Mouse (Mus musculus) CH12F3 (cell line): ENCODE results near the gene Paqr4.

Experiments used
- in situ Hi-C: fragments of 300-500 bp; cut with MboI; formaldehyde crosslinking; loops from 2 replicates; pipeline ENCODE4 v1.14.3; 2020; ENCODE audit warnings: low sequenced_read_pairs

The Paqr4 gene

GRCm38 (mm10) chr17:23749400-23750191 is 8.9 kb upstream of the Paqr4 start:
- in situ Hi-C loops: no loop called here

- in situ Hi-C loops: no loop called here
Observed at GRCm38 (mm10) chr17:23748631-23749391, 8.1 kb upstream of the Paqr4 start.

DNA sequence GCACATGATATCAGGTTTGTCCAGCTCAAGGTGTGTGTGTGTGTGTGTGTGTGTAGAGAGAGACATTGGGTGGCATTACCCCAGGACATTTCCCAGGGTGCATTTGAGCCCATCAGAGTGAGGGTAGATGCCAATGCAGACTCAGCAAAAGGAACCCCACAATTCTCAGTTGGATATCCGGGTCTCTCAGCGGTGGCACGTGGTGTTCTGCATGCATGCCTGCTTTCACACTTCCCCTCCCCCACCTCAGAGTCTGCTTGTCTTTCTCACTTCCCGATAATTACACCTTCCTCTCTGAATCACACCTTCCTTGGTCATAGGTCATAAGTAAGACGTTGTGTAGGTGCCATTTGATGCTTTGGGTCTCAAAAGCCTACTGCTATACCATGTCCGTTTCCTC is 7.4 kb upstream of the Paqr4 start:
- in situ Hi-C loops: no loop called here

DNA sequence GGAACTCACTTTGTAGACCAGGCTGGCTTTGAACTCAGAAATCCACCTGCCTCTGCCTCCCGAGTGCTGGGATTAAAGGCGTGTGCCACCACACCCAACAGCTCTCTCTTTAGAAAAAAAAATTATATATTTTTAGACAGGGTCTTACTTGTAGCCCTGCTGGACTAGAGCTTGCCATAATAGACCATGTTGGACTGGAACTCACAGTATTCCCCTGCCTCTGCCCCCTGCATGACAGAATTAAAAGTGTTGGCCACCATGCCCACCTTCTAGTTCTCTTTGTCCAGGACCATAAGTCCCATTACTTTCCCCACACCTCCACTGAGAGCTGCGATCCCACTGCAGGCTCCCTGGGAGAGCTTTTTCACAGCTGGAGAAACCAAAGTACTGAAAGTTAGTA is 6.8 kb upstream of the Paqr4 start:
- in situ Hi-C loops: no loop called here

GRCm38 (mm10) chr17:23746767-23747166 is 6.1 kb upstream of the Paqr4 start:
- in situ Hi-C loops: no loop called here

DNA sequence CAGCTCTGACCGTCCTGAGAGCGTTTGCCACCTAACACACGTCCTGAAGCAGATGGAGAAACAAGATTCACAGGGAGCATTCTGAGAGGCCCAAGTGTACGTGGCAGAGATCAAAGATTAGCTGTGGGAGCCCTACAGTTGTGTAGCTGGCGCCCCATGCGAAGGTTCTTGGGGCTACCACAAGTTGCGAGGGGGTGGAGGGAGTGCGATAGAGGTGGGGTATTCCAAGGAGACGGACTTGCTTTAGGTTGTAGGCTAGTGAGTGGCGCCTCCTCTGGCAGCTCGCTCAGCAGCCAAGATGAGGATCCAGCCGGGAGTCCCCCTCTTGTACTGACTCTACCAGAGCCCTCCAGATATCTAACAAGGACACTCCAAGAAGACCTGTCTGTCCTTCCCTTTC is 5.6 kb upstream of the Paqr4 start:
- in situ Hi-C loops: no loop called here

- in situ Hi-C loops: no loop called here
Observed at GRCm38 (mm10) chr17:23745301-23746251, 4.9 kb upstream of the Paqr4 start, which contains the start of gene Kremen2. Gene Kremen2, minus strand, starts transcription at chr17:23745833.

GRCm38 (mm10) chr17:23744651-23745050 is 4.0 kb upstream of the Paqr4 start:
- in situ Hi-C loops: no loop called here

DNA sequence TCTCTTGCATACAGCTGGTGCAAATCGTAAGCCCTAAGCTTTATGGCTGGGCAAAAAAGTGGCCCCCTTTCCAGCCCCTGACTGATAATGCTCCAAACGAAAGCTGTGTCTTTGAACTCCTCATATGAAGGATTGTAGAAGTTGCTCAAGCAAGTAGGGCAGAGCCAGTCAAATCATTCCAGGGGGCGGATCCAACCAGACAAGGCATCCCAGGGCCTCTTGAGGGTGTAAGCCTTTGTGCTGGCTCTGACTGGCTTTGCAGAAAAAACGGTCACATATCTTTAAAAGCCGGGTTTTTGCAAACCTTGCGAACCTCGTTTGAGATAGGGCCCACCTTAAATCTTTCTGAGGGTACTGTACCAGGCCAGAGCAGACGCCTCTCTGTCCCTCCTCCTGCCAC is 3.4 kb upstream of the Paqr4 start:
- in situ Hi-C loops: no loop called here

DNA sequence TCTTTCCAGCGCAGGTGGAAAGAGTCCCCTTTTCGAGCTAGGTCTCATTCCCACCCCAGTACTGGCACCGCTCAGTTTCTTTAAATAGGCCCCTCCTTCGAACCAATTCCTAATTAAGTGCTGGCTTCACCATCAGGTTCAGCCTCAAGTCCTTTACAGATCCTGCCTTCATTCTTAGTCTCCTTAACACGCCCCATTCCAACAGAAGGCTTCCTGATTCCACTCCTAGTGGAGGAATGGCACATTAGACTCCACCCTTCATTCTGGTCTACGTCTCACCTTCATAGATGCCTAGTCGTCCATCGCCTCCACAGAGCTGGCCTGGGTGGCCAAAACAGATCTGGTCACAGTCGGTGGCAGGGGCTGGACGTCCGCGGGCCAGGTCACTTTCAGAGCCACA is 2.3 kb upstream of the Paqr4 start:
- in situ Hi-C loops: no loop called here

- in situ Hi-C loops: no loop called here
Observed at GRCm38 (mm10) chr17:23742210-23742793, 1.6 kb upstream of the Paqr4 start.

- in situ Hi-C loops: no loop called here
Observed at GRCm38 (mm10) chr17:23741359-23742209, 917 bp upstream of the Paqr4 start.

GRCm38 (mm10) chr17:23740136-23740584 is 507 bp downstream of the Paqr4 start:
- in situ Hi-C loops: no loop called here

GRCm38 (mm10) chr17:23739202-23740135 is 1.2 kb downstream of the Paqr4 start:
- in situ Hi-C loops: no loop called here

DNA sequence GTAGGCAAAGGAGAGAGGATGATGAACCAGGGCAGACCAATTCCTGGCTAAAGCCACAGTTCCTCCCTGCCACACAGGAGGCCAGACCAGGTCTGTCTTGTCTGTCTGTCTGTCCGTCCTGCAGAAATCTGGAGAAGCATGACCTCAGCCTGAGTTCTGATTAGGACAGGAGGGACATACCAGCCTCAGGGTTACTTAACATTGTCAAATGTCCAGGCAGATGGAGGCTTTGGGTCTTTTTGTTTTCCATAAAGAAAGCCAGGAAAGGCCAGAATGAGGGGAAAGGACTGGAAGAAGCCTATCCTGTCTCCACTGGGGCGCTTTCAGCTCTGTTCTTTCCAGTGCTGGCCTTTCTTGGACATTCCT is 1.8 kb downstream of the Paqr4 start:
- in situ Hi-C loops: no loop called here

GRCm38 (mm10) chr17:23737493-23738445 is 2.9 kb downstream of the Paqr4 start:
- in situ Hi-C loops: no loop called here

- in situ Hi-C loops: no loop called here
Observed at GRCm38 (mm10) chr17:23734341-23734740, 6.3 kb downstream of the Paqr4 start.

DNA sequence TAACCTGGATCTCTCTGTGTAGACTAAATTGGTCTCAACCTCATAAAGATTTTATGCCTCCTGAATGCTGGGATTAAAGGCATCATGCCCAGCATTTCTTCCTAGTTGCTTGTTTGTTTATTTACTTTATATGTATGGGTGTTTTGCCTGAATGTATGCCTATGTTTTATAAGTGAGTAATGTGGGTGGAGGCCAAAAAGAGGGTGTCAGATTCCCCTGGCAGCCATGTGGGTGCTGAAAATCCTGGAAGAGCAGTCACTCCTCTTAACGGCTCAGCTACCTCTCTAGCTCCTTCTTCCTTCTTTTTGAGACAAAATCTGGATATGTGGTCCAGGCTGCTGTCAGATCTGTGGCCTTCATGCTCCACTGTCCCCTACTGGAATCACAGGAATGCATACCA is 10.2 kb downstream of the Paqr4 start:
- in situ Hi-C loops: no loop called here
